Mouse (Mus musculus) testis, adult 2 months (tissue): ENCODE measurements around the gene Faxc.

Source experiments
- CTCF ChIP-seq: fragments of 200-500 bp; IDR thresholded peaks from 2 replicates; pipeline ENCODE4 v1.5.1; 2012; ENCODE audit warnings: low read depth, mild to moderate bottlenecking, inconsistent platforms, low read length, moderate library complexity; ENCODE audit not compliant: control insufficient read depth, insufficient read depth, insufficient replicate concordance
- POLR2A ChIP-seq: fragments of 200-500 bp; IDR thresholded peaks from 2 replicates; pipeline ENCODE4 v1.6.1; 2012; ENCODE audit warnings: low read depth, mild to moderate bottlenecking, inconsistent platforms, low read length, moderate library complexity; ENCODE audit not compliant: control insufficient read depth

DNA sequence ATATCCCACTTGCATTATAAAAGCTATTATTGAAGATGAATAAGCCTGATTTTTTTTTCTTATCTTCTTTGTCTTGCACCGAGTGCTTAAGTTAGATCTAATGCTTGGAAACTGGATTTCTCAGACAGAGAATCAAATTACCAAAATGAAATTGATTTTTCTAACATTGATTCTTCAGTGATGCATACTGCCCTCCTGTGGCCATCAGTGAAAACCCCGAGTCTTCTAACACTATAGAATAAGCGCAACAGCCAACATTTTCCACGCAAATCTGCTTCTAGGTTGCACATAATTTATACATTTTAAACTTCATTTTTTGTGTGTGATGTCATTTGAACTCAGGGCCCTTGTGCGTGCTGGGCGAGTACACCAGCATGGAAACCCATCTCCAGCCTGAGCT is 20.3 kb downstream of the Faxc start:
- TF ChIP-seq POLR2A (no peak), CTCF (no peak)
